Mouse (Mus musculus): ENCODE results near the gene Mcfd2. TPM values are rescaled to one million over a fixed set of nuclear protein-coding genes. Genes with fewer than 3 reads are reported as not detected.

Mcfd2 gene
- total RNA-seq, 2 experiments from 2014 or later, result 56.6 to 60.0 TPM

DNA sequence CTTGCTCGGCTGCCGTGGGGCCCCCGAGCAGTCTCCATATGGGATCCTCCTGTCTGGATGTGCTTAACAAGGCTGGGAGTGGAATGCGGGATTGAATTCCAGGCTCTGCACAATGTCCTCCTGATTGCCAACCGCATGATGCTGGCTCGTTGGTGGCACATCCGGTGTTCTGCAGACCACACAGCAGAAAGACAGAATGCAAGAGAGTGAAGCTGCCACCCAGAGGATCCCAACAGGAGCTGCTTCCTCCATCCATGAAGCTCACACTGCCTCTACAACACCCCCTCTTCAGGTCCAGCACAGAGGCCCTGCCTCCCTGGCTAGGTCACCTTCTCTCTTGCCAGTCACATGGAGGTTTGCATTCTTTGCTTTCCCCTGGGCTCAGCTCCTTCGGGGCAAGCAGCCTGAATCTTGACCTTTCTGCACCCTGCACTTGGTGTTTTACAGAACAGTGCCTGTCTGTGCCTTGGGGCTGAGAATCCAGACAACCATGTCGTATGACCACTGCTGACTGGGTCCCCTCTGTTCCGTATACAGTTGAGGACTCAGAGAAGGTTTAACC lies 39.6 kb downstream of the Mcfd2 start:
- no peak for DNase-seq (ENCODE audit: extremely low spot score in 1 of 2, low spot score in 2 of 2)
- TF ChIP-seq CTCF (IDR thresholded peaks at IDR 0.05), result peak; percentile 32
- no peak overlapping the region for H3K4me3 ChIP-seq
- H3K27ac ChIP-seq, result no peak overlapping the region
- intact Hi-C loops (cut with DNase I), result no loop called here

DNA sequence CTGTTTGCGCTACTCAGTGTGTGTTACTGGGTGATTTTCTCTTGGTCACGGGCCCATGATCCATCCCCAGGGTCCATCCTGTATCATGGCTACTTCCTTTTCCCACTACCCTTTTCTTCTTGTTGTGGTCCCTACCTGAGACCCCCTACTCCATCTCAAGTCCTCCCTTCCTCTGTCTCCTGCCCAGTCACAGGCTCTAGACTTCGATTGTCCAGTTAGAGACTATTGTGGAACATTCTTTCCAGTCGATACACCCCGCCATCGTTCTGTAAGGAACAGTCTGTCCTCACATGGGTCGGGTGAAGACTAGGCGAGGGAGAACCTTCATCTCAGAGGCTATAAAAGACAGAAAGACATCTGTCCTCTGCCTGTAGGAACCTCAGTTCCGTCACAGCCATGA lies 40.4 kb downstream of the Mcfd2 start:
- intact Hi-C loops (cut with DNase I), result no loop called here
- H3K4me3 ChIP-seq, result no peak overlapping the region
- DNase-seq (ENCODE audit: extremely low spot score in 1 of 2, low spot score in 2 of 2), result no peak
- H3K27ac ChIP-seq, result no peak overlapping the region
- no peak for TF ChIP-seq CTCF (IDR thresholded peaks at IDR 0.05)

- intact Hi-C loops (cut with DNase I), result no loop called here
- no peak for DNase-seq (ENCODE audit: extremely low spot score in 1 of 2, low spot score in 2 of 2)
- TF ChIP-seq CTCF (IDR thresholded peaks at IDR 0.05), result no peak
- Histone ChIP-seq H3K4me3 (no peak overlapping the region), H3K27ac (no peak overlapping the region)
Measured at GRCm38 (mm10) chr17:87224461-87224860, 41.3 kb downstream of the Mcfd2 start.

DNA sequence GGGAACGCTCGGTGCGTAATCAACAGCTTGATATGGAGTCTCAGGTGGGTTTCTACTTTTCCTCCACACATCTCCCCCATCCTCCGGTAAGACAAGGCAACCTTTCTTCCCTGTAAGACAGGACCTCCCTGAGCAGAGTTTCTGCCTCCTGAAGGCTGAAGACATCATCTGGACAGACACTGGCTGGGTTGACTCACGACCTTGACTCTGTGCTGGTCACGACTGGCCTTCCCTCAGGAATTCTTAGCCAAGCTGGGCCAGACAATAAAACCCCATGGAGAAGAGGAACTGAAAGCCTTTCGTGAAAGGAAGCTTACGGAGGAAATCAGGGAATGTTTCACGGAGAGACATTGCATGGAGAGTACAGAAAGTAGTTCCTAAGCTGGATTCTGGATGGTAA lies 46.3 kb downstream of the Mcfd2 start:
- intact Hi-C loops (cut with DNase I), result no loop called here
- H3K4me3 ChIP-seq, result no peak overlapping the region
- no peak for TF ChIP-seq CTCF (IDR thresholded peaks at IDR 0.05)
- no peak for DNase-seq (ENCODE audit: extremely low spot score in 1 of 2, low spot score in 2 of 2)
- no peak overlapping the region for H3K27ac ChIP-seq

GRCm38 (mm10) chr17:87214523-87214922 lies 51.2 kb downstream of the Mcfd2 start:
- no peak for TF ChIP-seq CTCF (IDR thresholded peaks at IDR 0.05)
- Histone ChIP-seq H3K27ac (no peak overlapping the region), H3K4me3 (no peak overlapping the region)
- intact Hi-C loops (cut with DNase I), result no loop called here
- no peak for DNase-seq (ENCODE audit: extremely low spot score in 1 of 2, low spot score in 2 of 2)

DNA sequence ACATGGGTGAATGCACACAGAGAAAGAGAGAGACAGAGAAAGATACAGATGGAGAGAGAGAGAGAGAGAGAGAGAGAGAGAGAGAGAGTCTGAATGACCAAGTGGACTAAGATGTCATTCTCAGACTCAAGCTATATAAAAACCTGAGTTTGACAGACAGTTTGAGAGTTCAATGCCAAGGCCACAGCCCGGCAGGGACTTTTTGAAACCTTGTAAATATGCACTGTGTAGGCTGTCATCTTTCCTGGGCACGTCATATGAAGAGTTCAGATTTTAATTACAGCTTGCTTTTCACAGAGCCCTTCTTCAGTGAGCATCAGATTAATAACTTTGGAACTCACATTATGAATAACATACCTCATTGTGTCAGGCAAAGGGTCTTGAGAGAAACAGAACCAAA lies 55.2 kb downstream of the Mcfd2 start:
- Histone ChIP-seq H3K4me3 (no peak overlapping the region), H3K27ac (no peak overlapping the region)
- TF ChIP-seq CTCF (IDR thresholded peaks at IDR 0.05), result no peak
- DNase-seq (ENCODE audit: extremely low spot score in 1 of 2, low spot score in 2 of 2), result no peak
- intact Hi-C loops (cut with DNase I), result no loop called here

- H3K27ac ChIP-seq, result no peak overlapping the region
- peak in 1 of 2 experiments; percentile 15 for DNase-seq (ENCODE audit: extremely low spot score in 1 of 2, low spot score in 2 of 2)
- intact Hi-C loops (cut with DNase I), result no loop called here
- no peak overlapping the region for H3K4me3 ChIP-seq
- no peak for TF ChIP-seq CTCF (IDR thresholded peaks at IDR 0.05)
Measured at GRCm38 (mm10) chr17:87206885-87207284, 58.9 kb downstream of the Mcfd2 start.

Other genes starting within 250 kb of the Mcfd2 start
- gene Pigf, start 240.5 kb downstream of the Mcfd2 start, total RNA-seq (2021), result 10 to 100 TPM; 18.9 to 21.3 TPM
- gene Cript, start 240.4 kb downstream of the Mcfd2 start, total RNA-seq (2021), result 10 to 100 TPM; 62.1 to 64.1 TPM
- 100 to 1,000 TPM; 126 to 129 TPM for gene Socs5, start 158.3 kb downstream of the Mcfd2 start, total RNA-seq (2021)
- gene Ttc7, start 17.0 kb upstream of the Mcfd2 start, total RNA-seq (2021), result 10 to 100 TPM; 11.8 to 13.2 TPM
- not detected for gene Stpg4, start 161.8 kb upstream of the Mcfd2 start, total RNA-seq (2021)
- 1,000 to 10,000 TPM; 2,083 to 2,187 TPM for gene Calm2, start 181.0 kb upstream of the Mcfd2 start, total RNA-seq (2021)